Mouse (Mus musculus) gonadal fat pad, adult 2 months (tissue): ENCODE data around the gene Foxg1. TPM values are rescaled to one million over a fixed set of nuclear protein-coding genes. Genes with fewer than 3 reads are reported as not detected.

Experiments used
- DNase-seq: peaks from one replicate; pipeline ENCODE4 v3.0.0-alpha.2; 2012; ENCODE audit warnings: low read depth
- polyA plus RNA-seq: library from polyadenylated mRNA; depleted of rRNA; stranded (reverse); fragments of >200 nt; gene quantifications from 2 replicates; pipeline ENCODE4 v1.2.3, GENCODE M21; 2012

The Foxg1 gene
- polyA plus RNA-seq, 1 experiment: not detected

DNA sequence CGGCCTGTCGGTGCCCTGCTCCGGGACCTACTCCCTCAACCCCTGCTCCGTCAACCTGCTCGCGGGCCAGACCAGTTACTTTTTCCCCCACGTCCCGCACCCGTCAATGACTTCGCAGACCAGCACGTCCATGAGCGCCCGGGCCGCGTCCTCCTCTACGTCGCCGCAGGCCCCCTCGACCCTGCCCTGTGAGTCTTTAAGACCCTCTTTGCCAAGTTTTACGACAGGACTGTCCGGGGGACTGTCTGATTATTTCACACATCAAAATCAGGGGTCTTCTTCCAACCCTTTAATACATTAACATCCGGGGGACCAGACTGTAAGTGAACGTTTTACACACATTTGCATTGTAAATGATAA lies 3.2 kb downstream of the Foxg1 start:
- no peak for DNase-seq

DNA sequence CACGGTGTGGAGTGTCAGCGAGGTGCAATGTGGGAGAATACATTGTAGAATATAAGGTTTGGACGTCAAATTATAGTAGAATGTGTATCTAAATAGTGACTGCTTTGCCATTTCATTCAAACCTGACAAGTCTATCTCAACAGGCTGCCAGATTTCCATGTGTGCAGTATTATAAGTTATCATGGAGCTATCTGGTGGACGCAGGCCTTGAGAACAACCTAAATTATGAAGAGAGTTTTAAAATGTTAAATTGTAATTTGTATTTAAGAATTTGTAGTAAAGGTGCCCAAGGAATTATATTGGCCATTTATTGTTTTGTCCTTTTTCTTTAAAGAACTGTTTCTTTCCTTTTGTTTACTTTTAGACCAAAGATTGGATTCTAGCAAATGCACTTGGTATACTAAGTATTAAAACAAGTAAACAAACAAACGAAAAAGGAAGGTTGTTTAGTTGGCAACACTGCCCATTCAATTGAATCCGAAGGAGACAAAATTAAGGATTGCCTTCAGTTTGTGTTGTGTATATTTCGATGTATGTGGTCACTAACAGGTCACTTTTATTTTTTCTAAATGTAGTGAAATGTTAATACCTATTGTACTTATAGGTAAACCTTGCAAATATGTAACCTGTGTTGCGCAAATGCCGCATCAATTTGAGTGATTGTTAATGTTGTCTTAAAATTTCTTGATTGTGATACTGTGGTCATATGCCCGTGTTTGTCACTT lies 3.8 kb downstream of the Foxg1 start:
- no peak for DNase-seq

DNA sequence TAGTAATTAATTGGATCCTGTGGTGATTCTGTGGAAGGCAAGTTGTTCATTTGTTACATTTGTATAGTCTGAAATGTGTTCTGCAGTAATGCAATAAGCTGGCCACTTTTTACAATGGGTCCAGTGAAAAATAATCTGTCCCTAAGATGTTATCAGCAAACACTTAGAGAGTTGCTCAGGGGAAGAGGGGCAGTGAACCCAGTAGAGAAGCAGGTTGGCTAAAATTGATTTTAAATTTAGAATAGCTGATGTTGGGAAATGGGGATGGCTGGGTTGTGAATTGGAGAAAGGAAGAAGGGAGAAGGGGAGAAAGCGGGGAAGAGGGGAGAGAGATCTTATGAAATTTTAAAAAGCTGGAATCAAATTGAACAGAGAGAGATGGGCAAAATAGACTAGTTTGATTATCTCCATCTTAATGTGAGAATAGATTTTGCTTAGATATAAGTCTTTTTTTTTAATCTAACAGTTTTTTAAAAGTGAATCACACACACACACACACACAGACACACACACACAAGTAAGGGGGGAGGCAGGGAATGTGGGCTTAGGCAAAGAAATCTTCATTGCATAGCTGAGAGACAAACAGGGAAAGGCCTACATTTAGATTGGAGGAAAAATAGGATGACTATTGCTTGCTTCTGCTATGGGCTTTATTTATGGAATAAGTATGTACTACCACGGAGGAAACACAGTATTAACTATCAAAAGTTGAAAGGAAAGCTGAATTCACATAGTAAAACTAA lies 5.6 kb downstream of the Foxg1 start:
- no peak for DNase-seq

GRCm38 (mm10) chr12:49389666-49390065 lies 7.2 kb downstream of the Foxg1 start:
- no peak for DNase-seq

DNA sequence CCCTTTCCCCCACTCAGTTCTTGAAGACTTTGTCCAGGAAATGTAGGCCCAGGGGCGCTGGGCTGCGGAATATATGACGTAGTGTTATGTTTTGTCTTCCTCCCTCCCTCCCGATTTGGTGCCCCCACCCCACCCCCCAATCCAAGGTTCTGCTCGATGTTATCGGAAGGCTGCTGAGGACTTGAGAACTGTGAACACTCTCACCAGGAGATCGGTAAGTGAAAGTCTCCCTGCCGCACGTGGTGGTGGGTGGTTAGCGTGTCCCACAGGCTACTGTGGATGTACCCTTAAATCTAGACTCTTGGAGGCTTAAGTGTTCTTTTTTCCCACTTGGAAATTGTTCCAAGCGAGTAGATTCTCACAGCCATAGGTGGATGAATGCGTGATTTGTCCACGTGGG lies 7.8 kb downstream of the Foxg1 start:
- DNase-seq: no peak

GRCm38 (mm10) chr12:49390926-49391304 lies 8.5 kb downstream of the Foxg1 start:
- DNase-seq: no peak

GRCm38 (mm10) chr12:49391305-49392040 lies 9.0 kb downstream of the Foxg1 start:
- DNase-seq: no peak

GRCm38 (mm10) chr12:49392041-49392390 lies 9.6 kb downstream of the Foxg1 start:
- no peak for DNase-seq

- DNase-seq: no peak
Measured at GRCm38 (mm10) chr12:49392876-49393275, 10.4 kb downstream of the Foxg1 start.

DNA sequence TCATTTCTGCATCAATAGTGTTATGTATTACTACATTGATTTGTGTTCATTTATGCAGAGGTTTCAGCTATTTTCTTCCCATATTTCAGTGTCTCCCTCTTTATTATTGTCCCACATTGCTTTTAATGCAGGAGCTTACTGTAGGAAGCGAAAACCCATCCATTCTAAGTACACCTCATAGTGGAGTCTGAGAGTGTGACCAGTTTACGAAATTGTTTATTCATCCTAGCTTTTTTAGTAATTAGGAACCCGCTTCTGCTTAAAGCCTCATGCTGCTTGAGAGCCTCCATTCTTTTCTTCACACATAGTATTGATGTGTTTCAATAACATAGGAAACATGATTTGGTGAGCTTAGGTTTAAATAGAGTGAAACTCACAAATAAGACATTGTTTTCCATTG lies 11.2 kb downstream of the Foxg1 start:
- no peak for DNase-seq

DNA sequence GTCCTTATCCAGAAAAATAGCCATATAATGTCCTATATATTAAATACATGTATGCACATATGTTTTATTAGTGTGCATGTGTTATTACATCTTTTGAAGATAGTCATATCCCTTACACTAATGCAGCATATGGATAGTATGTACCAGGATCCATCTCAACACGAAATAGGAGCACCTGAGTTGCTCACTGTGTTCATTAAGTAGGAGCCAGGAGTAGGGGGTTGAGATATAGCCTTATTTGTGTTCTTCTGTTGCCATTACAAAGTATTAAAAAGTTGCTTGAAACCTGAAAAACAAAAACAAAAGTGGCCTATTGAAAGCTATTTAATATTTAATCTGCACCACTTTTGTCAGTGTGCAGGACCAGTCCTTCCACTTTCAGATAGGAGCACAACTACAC lies 11.7 kb downstream of the Foxg1 start:
- no peak for DNase-seq

GRCm38 (mm10) chr12:49394836-49395235 lies 12.4 kb downstream of the Foxg1 start:
- DNase-seq: no peak

- DNase-seq: no peak
Measured at GRCm38 (mm10) chr12:49395969-49396368, 13.5 kb downstream of the Foxg1 start.

DNA sequence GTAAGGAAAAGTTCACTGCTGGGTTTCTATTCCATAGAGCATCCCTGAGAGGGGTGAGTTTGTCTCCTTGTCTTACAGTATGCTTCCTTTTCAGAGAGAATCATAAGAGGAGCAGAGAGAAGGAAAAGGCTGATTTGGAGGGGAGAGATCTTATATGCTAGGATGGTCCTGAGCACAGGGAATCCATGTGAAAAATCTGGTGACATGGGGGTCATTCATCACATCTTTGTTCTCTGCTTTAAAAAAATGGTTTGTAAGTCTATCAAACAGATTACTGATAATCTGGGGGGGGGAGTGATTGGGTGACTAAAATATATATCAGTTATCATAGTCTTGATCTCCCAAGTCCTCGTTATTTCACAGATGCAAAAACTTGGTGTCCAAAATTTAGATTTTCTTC lies 14.3 kb downstream of the Foxg1 start:
- no peak for DNase-seq

DNA sequence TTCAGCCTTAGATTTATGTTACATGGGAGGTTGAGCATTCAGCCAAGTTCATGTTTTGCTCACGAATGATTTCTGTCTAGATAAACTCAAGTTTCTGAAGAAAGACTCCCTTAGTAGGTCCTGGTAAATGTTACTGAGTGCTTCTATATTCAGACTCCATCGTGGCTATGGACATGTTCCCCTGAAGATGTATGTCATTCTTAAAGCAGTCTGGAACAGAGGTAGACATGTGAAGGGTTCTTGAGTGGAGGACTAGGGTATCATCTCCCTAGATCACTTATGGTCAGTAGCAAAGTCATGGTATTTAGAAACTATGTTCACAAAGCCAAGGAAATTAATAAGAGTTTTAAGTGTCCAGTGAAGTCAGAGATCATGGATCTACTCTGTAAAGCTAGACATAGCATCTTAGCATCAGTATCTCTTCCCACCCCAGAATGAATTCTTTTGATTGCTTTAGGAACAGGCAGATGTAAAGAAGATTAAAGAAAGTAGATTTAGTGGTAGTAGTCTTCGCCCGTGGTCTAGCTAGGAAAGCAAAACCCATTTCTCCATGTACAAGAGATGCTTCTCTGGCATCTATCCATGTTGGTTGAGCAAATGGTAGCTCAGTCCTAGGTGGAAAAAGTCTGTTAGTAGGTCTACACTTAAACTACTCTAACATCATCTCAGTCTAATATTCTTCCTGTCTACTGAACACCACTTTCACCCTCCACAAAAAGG lies 15.1 kb downstream of the Foxg1 start:
- DNase-seq: no peak

DNA sequence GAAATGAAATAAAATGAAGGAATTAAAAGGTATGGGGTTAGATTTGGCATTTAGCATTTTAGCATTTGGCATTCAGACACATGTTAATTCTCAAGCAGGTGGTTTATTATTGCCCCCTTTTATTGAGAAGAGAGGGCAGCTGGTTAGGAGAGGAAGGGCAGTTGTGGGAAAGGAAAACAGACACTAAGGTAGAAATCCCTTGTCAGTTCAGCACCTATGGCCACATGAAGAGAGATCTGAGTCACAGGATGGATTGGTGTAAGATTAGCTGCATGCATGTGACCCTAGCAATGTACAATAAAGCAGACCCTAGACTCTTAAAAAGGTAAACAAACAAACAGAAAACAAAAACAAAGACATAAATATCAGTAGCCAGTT lies 15.7 kb downstream of the Foxg1 start:
- DNase-seq: no peak

GRCm38 (mm10) chr12:49398636-49399035 lies 16.2 kb downstream of the Foxg1 start:
- no peak for DNase-seq

DNA sequence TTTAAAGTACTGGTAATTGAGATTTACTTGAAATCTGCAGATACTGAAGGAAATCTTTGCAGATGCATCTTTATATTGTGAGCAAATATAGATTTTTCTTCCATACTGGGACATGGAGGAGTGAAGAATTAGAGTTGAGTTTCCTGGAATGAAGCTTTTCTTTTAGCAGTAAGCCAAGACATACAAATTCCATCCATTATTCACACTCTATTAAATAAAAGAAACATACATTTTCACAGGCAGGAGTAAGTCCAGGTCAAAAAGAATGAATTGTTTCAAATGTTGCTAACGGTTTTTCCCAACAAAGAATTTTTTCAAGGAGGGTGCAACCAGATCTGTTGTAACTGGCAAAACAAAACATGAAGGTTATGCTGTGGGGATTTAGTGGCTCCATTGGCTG lies 17.2 kb downstream of the Foxg1 start:
- DNase-seq: no peak

DNA sequence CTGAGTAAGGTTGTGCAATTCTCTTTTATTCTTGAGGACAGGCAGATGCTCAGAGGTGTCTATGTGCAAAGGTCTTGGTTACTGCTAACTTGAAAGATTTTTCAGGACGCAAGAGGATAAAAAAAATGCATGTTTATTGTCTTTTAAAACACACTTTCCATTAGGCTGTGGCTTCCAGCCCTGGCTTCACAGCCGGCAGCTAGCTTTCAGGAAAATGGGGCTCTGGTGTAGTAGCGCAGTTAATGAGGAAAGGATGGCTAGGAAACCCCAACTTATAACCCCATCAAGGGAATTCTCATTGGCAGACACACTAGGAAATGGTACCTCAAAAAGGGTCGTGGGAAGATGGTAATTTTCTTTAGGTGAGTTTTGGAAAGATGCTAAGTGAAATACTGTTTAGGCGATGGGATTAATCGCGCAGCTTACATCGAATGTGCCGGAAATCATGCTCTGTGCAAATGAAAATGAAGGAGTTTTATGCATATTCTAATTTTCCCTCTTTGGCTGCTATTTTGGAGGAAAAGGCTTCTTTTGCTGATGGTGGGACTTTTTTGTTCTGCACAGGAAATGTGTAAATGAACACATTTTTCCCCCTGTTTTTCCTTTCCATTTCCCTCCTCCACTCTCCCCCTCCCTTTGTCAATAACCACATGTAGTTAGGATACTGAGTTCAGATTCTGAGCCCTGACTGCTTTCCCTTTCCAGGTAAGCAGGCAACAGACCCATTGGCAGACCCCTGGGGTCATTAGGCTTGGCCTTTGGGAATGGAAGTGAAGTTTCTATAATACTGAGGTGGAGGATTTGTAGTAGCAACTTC lies 17.8 kb downstream of the Foxg1 start:
- no peak for DNase-seq

DNA sequence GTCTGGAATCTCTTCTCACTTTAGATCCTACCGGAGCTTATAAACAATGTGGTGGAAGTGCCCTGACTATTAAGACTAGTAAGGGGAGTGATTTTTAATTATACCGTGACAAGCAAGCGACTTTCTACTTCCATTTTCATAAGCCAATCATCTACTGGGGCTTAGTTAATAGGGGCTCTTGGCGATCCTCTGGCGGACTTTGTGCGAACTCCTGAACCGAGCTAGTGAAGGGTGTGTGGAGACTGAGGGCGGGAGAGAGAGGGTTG lies 18.3 kb downstream of the Foxg1 start:
- no peak for DNase-seq

GRCm38 (mm10) chr12:49401119-49401795 lies 18.8 kb downstream of the Foxg1 start:
- DNase-seq: no peak
